Mouse (Mus musculus) gastrocnemius, postnatal 14 days (tissue): ENCODE results near the gene Als2cl. TPM values are rescaled to one million over a fixed set of nuclear protein-coding genes. Genes with fewer than 3 reads are reported as not detected.
A peak's percentile ranks its signal among the peaks of the same experiment; 100 is the strongest.

Source experiments
- DNase-seq: peaks from one replicate; pipeline ENCODE4 v3.0.0; 2021; ENCODE audit warnings: mixed read lengths
- intact Hi-C: fragments of 180-260 bp; cut with DNase I; formaldehyde crosslinking; loops from one replicate; pipeline ENCODE4 v1.15.1; 2025; ENCODE audit warnings: low total_unique reads
- long read RNA-seq, 2 experiments: library from polyadenylated mRNA; stranded (forward); transcript quantifications; one replicate each; pipeline ENCODE4 v2.0.0; 2021
- total RNA-seq, 2 experiments: library from RNA; stranded (reverse); gene quantifications; 2 replicates each; pipeline ENCODE4 v1.2.3; 2021

Gene Als2cl
- total RNA-seq: 1 to 10 TPM; 4.0 to 9.5 TPM
- long read RNA-seq, experiment 1, partial matches to known transcripts: 1 of 2 reads
- long read RNA-seq, experiment 1, other reads (novel, unspliced or antisense): 1 of 2 reads
- long read RNA-seq, experiment 2, full-length matches to known transcripts: 1 of 4 reads
- long read RNA-seq, experiment 2, partial matches to known transcripts: 3 of 4 reads
- long read RNA-seq, experiment 2, other reads (novel, unspliced or antisense): 0 of 4 reads

GRCm38 (mm10) chr9:110879191-110879920 lies at the start of gene Als2cl:
Als2cl (plus strand) TSS chr9:110879870.
- DNase-seq: no peak
- intact Hi-C loops: no loop called here

GRCm38 (mm10) chr9:110833021-110833420 lies 46.6 kb upstream of the Als2cl start:
- intact Hi-C loops: no loop called here
- no peak for DNase-seq

GRCm38 (mm10) chr9:110834411-110834810 lies 45.3 kb upstream of the Als2cl start, which contains the start of gene Prss45:
Prss45 (plus strand) TSS chr9:110834588.
- intact Hi-C loops: no loop called here
- no peak for DNase-seq

- intact Hi-C loops: no loop called here
Observed at GRCm38 (mm10) chr9:110834961-110835360, 44.7 kb upstream of the Als2cl start.

GRCm38 (mm10) chr9:110836112-110836511 lies 43.6 kb upstream of the Als2cl start:
- DNase-seq: no peak
- intact Hi-C loops: no loop called here

More at GRCm38 (mm10) chr9:110834961-110835360, 44.7 kb upstream of the Als2cl start:
- no peak for DNase-seq

- intact Hi-C loops: no loop called here
- DNase-seq: no peak
Observed at GRCm38 (mm10) chr9:110840905-110841304, 38.8 kb upstream of the Als2cl start.

- intact Hi-C loops: no loop called here
- DNase-seq: no peak
Observed at GRCm38 (mm10) chr9:110841438-110841837, 38.2 kb upstream of the Als2cl start.

GRCm38 (mm10) chr9:110844206-110844605 lies 35.5 kb upstream of the Als2cl start, which contains the start of gene Prss46:
Prss46 (plus strand) TSS chr9:110844506.
- intact Hi-C loops: no loop called here
- DNase-seq: no peak

GRCm38 (mm10) chr9:110849162-110849561 lies 30.5 kb upstream of the Als2cl start:
- intact Hi-C loops: no loop called here
- DNase-seq: no peak

GRCm38 (mm10) chr9:110855903-110856302 lies 23.8 kb upstream of the Als2cl start:
- DNase-seq: no peak
- intact Hi-C loops: no loop called here

- intact Hi-C loops: no loop called here
- DNase-seq: no peak
Observed at GRCm38 (mm10) chr9:110856920-110857319, 22.8 kb upstream of the Als2cl start.

GRCm38 (mm10) chr9:110857781-110858472 lies 21.7 kb upstream of the Als2cl start, which contains the start of gene Prss50:
Prss50 (plus strand) TSS chr9:110857967.
- intact Hi-C loops: no loop called here
- DNase-seq: no peak

- intact Hi-C loops: no loop called here
- DNase-seq: no peak
Observed at GRCm38 (mm10) chr9:110858523-110858922, 21.1 kb upstream of the Als2cl start.

- intact Hi-C loops: no loop called here
- DNase-seq: no peak
Observed at GRCm38 (mm10) chr9:110858967-110859596, 20.6 kb upstream of the Als2cl start.

GRCm38 (mm10) chr9:110871030-110871429 lies 8.6 kb upstream of the Als2cl start:
- intact Hi-C loops: loop anchor here (5.0 kb wide), 2 partner anchors 94 to 154 kb away; no protein-coding TSS in a partner anchor
- peak; percentile 28 for DNase-seq

GRCm38 (mm10) chr9:110873681-110874659 lies 5.7 kb upstream of the Als2cl start:
- no peak for DNase-seq
- intact Hi-C loops: loop anchor here (5.0 kb wide), 2 partner anchors 97 to 157 kb away; no protein-coding TSS in a partner anchor

GRCm38 (mm10) chr9:110874660-110875191 lies 4.9 kb upstream of the Als2cl start:
- intact Hi-C loops: loop anchor here (5.0 kb wide), 2 partner anchors 97 to 157 kb away; no protein-coding TSS in a partner anchor
- no peak for DNase-seq

GRCm38 (mm10) chr9:110875288-110875695 lies 4.4 kb upstream of the Als2cl start:
- no peak for DNase-seq
- intact Hi-C loops: no loop called here
